Mouse (Mus musculus) Patski (cell line): ENCODE measurements at regions not wholly inside any gene's neighbourhood (a gene's known extent, or its start where the extent isn't known, plus 50 kb on each side); places are given as distances from the start of the nearest gene placed in this dataset.

Source experiments
- ATAC-seq: fragments of 100-300 bp; one replicate; pipeline ENCODE4 v1.8.0; 2021
- CTCF ChIA-PET: fragments of 350-600 bp; sonication (Branson Sonifier 250); formaldehyde crosslinking; loops from one replicate; lab custom pipeline; 2022; ENCODE audit warnings: inconsistent platforms; lab: Charles Lee
- POLR2A ChIA-PET: fragments of 350-600 bp; sonication (Branson Sonifier 250); formaldehyde crosslinking; loops from one replicate; lab custom pipeline; 2022; ENCODE audit warnings: antibody characterized with exemption, inconsistent platforms; lab: Charles Lee
- DNase-seq: peaks from one replicate; pipeline ENCODE4 v3.0.0-alpha.2; 2011; ENCODE audit warnings: low read depth, low spot score
- H3K27me3 ChIP-seq: fragments of 371-371 bp; one replicate; pipeline ENCODE4 v1.5.1; 2021
- CTCF ChIP-seq: fragments of 100-300 bp; IDR thresholded peaks from one replicate; pipeline ENCODE4 v1.5.1; 2021
- in situ Hi-C: fragments of 300-500 bp; cut with MboI; formaldehyde crosslinking; loops from 3 replicates; pipeline ENCODE4 v1.11.1; 2018; ENCODE audit warnings: low pct_unique_long_range_greater_than_20kb, mixed read lengths

DNA sequence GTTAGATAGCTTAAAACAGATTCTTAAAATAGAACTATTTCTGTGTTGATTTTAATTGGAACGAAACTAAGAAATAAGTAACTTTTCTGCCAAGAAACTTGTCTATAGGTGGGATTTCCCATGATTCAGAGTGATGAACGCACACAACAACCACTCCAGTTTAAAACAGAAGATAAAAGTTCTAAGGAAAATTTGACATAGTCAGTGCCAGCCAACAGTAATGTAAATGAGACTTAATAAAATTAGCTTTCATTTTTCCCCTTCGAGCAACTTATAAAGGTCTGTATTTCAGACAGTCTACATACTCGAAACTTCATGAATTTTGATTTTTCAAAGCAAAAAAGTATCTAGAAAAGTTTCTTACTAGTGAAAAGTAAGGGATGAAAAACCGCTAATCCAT lies 52.5 kb upstream of the Gpc5 start:
- ATAC-seq, result no peak
- in situ Hi-C loops, result no loop called here
- ChIA-PET CTCF (no interaction called here), POLR2A (no interaction called here)
- no peak for TF ChIP-seq CTCF
- H3K27me3 ChIP-seq, result peaks cover 41% of the 10 kb centered on the region
- DNase-seq, result no peak

GRCm38 (mm10) chr14:115040091-115040571 lies 51.9 kb upstream of the Gpc5 start:
- ATAC-seq (no peak), DNase-seq (no peak)
- TF ChIP-seq CTCF, result no peak
- POLR2A ChIA-PET, result interaction anchor here (0.6 kb wide), 1 partner anchor 22 kb away, joined by 3 read pairs; no protein-coding TSS in a partner anchor
- in situ Hi-C loops, result no loop called here
- CTCF ChIA-PET, result no interaction called here
- peaks cover 36% of the 10 kb centered on the region for H3K27me3 ChIP-seq

GRCm38 (mm10) chr14:115040578-115041206 lies 51.3 kb upstream of the Gpc5 start:
- POLR2A ChIA-PET, result no interaction called here
- ATAC-seq (peak; percentile 88), DNase-seq (no peak)
- in situ Hi-C loops, result no loop called here
- CTCF ChIA-PET, result no interaction called here
- H3K27me3 ChIP-seq, result peaks cover 32% of the 10 kb centered on the region
- TF ChIP-seq CTCF, result no peak

- ATAC-seq (peak; percentile 52), DNase-seq (no peak)
- ChIA-PET POLR2A (no interaction called here), CTCF (no interaction called here)
- peaks cover 32% of the 10 kb centered on the region for H3K27me3 ChIP-seq
- in situ Hi-C loops, result no loop called here
- peak; percentile 12 for TF ChIP-seq CTCF
Observed at GRCm38 (mm10) chr14:115041336-115042054, 50.5 kb upstream of the Gpc5 start.

- H3K27me3 ChIP-seq, result peaks cover 30% of the 10 kb centered on the region
- ChIA-PET POLR2A (no interaction called here), CTCF (no interaction called here)
- DNase-seq, result peak; percentile 33
- in situ Hi-C loops, result no loop called here
- ATAC-seq, result peak; percentile 85
- TF ChIP-seq CTCF, result peak; percentile 97
Observed at GRCm38 (mm10) chr14:115042055-115042564, 49.9 kb upstream of the Gpc5 start.
